Mouse (Mus musculus): ENCODE measurements around the gene Steap3.

GRCm38 (mm10) chr1:120261166-120261565 lies 11.3 kb downstream of the Steap3 start:
- no peak for TF ChIP-seq GATA1 (IDR thresholded peaks at IDR 0.05; ENCODE audit: borderline replicate concordance, low read length)
- TF ChIP-seq FLI1 (IDR thresholded peaks at IDR 0.05; ENCODE audit: low read length) = no peak

Measured in megakaryocyte, embryonic 14.5 days (primary cell).